ENCODE assay signal across 11 mouse cellular contexts in genomic region chr17:40904056-40904597, GRCm38 (mm10). TPM values are rescaled to one million over a fixed set of nuclear protein-coding genes. Genes with fewer than 3 reads are reported as not detected.
DNase-seq lines count a peak whose midpoint lies in the region; ATAC-seq and TF ChIP-seq lines count a peak whose summit lies in the region.
"Had no signal": no experiment of that assay in that cellular context is flagged by ENCODE, and none has a peak within 500 bp of the region (broad histone marks: within the 10 kb centered on the region; RNA-seq: fewer than 3 reads in every experiment).

No protein-coding gene starts in this region.

- peak overlapping the region; percentile 30; the same call in 1 of the 2 replicates for H3K4me3 ChIP-seq in forebrain, embryonic 10.5 days
- H3K4me3 ChIP-seq in forebrain, embryonic 16.5 days (replicated peaks; ENCODE audit: low read length): no peak overlapping the region
- H3K4me3 ChIP-seq in hindbrain, postnatal 0 days (ENCODE audit: low read length): no peak overlapping the region
- H3K4me3 ChIP-seq in layer of hippocampus, adult 2 months: no peak overlapping the region

- no peak for ATAC-seq in forebrain, embryonic 16.5 days
- ATAC-seq in hindbrain, postnatal 0 days: peak; percentile 36
- no peak for ATAC-seq in megakaryocyte, adult 5-6 weeks (ENCODE audit: poor library complexity, severe bottlenecking)

- H3K27ac ChIP-seq in forebrain, embryonic 10.5 days: no peak overlapping the region
- H3K27ac ChIP-seq in forebrain, embryonic 16.5 days (ENCODE audit: low read length): no peak overlapping the region
- no peak overlapping the region for H3K27ac ChIP-seq in hindbrain, postnatal 0 days
- H3K27ac ChIP-seq in layer of hippocampus, adult 2 months: no peak overlapping the region

- no peak for TF ChIP-seq CTCF in hindbrain, postnatal 0 days (IDR thresholded peaks at IDR 0.05; ENCODE audit: low read depth)
- no peak for TF ChIP-seq CTCF in layer of hippocampus, adult 2 months (conservative IDR thresholded peaks at IDR 0.05)

- no peaks in the 10 kb centered on the region for H3K36me3 ChIP-seq in forebrain, embryonic 10.5 days (replicated peaks)
- H3K36me3 ChIP-seq in forebrain, embryonic 16.5 days (ENCODE audit: control insufficient read depth, insufficient read depth): no peaks in the 10 kb centered on the region
- no peaks in the 10 kb centered on the region for H3K36me3 ChIP-seq in hindbrain, postnatal 0 days (ENCODE audit: insufficient read depth, low read length)

- H3K9ac ChIP-seq in forebrain, embryonic 16.5 days (replicated peaks; ENCODE audit: low read depth, low read length): no peak overlapping the region
- no peak overlapping the region for H3K9ac ChIP-seq in hindbrain, postnatal 0 days (replicated peaks; ENCODE audit: low read length)

- H3K9me3 ChIP-seq in forebrain, embryonic 10.5 days: no peaks in the 10 kb centered on the region
- no peaks in the 10 kb centered on the region for H3K9me3 ChIP-seq in forebrain, embryonic 16.5 days (ENCODE audit: control insufficient read depth, low read length)
- no peaks in the 10 kb centered on the region for H3K9me3 ChIP-seq in hindbrain, postnatal 0 days (ENCODE audit: low read length)
- H3K9me3 ChIP-seq: megakaryocyte, embryonic 14.5 days had no signal

- DNase-seq in forebrain, embryonic 10.5 days (ENCODE audit: extremely low spot score, low spot score): no peak
- DNase-seq in retina, postnatal 1 day: peak; percentile 7
- DNase-seq in retina, embryonic 14.5 days (ENCODE audit: low spot score): no peak
- peak; percentile 4 for DNase-seq in hindbrain, postnatal 0 days (ENCODE audit: low spot score)
- no peak for DNase-seq in spleen, adult 12 weeks (ENCODE audit: low spot score)
- DNase-seq in layer of hippocampus, adult 2 months (ENCODE audit: low spot score in 2 of 2): no peak
- DNase-seq: B cell, adult 2 months; kidney, adult 18-20 months had no signal

- H3K27me3 ChIP-seq in forebrain, embryonic 10.5 days (ENCODE audit: poor library complexity, severe bottlenecking): no peaks in the 10 kb centered on the region
- no peaks in the 10 kb centered on the region for H3K27me3 ChIP-seq in forebrain, embryonic 16.5 days (replicated peaks; ENCODE audit: control insufficient read depth, insufficient read depth, low read length)
- no peaks in the 10 kb centered on the region for H3K27me3 ChIP-seq in hindbrain, postnatal 0 days (ENCODE audit: insufficient read depth, low read length)

- WGBS in forebrain, embryonic 10.5 days: 11% methylated on average over 11 of the region's 11 CpGs
- 11% methylated on average over 11 of the region's 11 CpGs for WGBS in forebrain, embryonic 16.5 days
- 5% methylated on average over 11 of the region's 11 CpGs for WGBS in hindbrain, postnatal 0 days

- peaks cover 12% of the 10 kb centered on the region for H3K4me1 ChIP-seq in forebrain, embryonic 10.5 days
- no peaks in the 10 kb centered on the region for H3K4me1 ChIP-seq in forebrain, embryonic 16.5 days (replicated peaks; ENCODE audit: control insufficient read depth, insufficient read depth, low read length)
- no peaks in the 10 kb centered on the region for H3K4me1 ChIP-seq in hindbrain, postnatal 0 days (ENCODE audit: insufficient read depth, low read length)

- no peak overlapping the region for H3K4me2 ChIP-seq in forebrain, embryonic 16.5 days (ENCODE audit: low read length)
- H3K4me2 ChIP-seq in hindbrain, postnatal 0 days (ENCODE audit: low read depth, low read length): peak overlapping the region; percentile 48

RNA-seq across cellular contexts. Expression of gene Glyatl3, which starts 10.0 kb away (rescaled TPM):
- polyA plus RNA-seq in forebrain, embryonic 10.5 days (2016; fragmentation: Nextera tagmentation; extraction: Ambion mirVana): 0.21 and 0.29 TPM in 2 replicates
- not detected in 2 replicates for polyA plus RNA-seq in forebrain, embryonic 16.5 days (2015; fragmentation: Nextera tagmentation; extraction: Ambion mirVana)
- not detected in 2 replicates for total RNA-seq in hindbrain, postnatal 0 days (2014; rRNA removed)
- polyA plus RNA-seq in hindbrain, postnatal 0 days (2015; fragmentation: Nextera tagmentation; extraction: Ambion mirVana): not detected in 2 replicates
- not detected for total RNA-seq in layer of hippocampus, adult 2 months (2021)
- not detected in 2 replicates for total RNA-seq in megakaryocyte, adult 5-6 weeks (2015)
- total RNA-seq in megakaryocyte, adult 5-6 weeks (2017): not detected in 2 replicates

RNA-seq across cellular contexts. Expression of gene 9130008F23Rik, which starts 23.8 kb away (rescaled TPM):
- polyA plus RNA-seq in forebrain, embryonic 10.5 days (2016; fragmentation: Nextera tagmentation; extraction: Ambion mirVana): 1.0 and 1.1 TPM in 2 replicates
- polyA plus RNA-seq in forebrain, embryonic 16.5 days (2015; fragmentation: Nextera tagmentation; extraction: Ambion mirVana): 0.49 and 0.52 TPM in 2 replicates
- total RNA-seq in hindbrain, postnatal 0 days (2014; rRNA removed): 1.2 and 1.9 TPM in 2 replicates
- 0.89 TPM in 2 replicates for polyA plus RNA-seq in hindbrain, postnatal 0 days (2015; fragmentation: Nextera tagmentation; extraction: Ambion mirVana)
- under 1 TPM in 1 of 2 experiments, not detected in 1; 0.23 TPM for total RNA-seq in layer of hippocampus, adult 2 months (2021)
- total RNA-seq in megakaryocyte, adult 5-6 weeks (2015): 1.7 and 2.2 TPM in 2 replicates
- total RNA-seq in megakaryocyte, adult 5-6 weeks (2017): 1.5 and 2.9 TPM in 2 replicates

RNA-seq across cellular contexts. Expression of gene Mut, which starts 30.4 kb away (rescaled TPM):
- 28.7 and 29.9 TPM in 2 replicates for polyA plus RNA-seq in forebrain, embryonic 10.5 days (2016; fragmentation: Nextera tagmentation; extraction: Ambion mirVana)
- 20.8 and 25.5 TPM in 2 replicates for polyA plus RNA-seq in forebrain, embryonic 16.5 days (2015; fragmentation: Nextera tagmentation; extraction: Ambion mirVana)
- total RNA-seq in hindbrain, postnatal 0 days (2014; rRNA removed): 12.3 and 12.8 TPM in 2 replicates
- polyA plus RNA-seq in hindbrain, postnatal 0 days (2015; fragmentation: Nextera tagmentation; extraction: Ambion mirVana): 19.8 and 23.9 TPM in 2 replicates
- total RNA-seq in layer of hippocampus, adult 2 months (2021): 10 to 100 TPM; 48.9 to 50.7 TPM
- total RNA-seq in megakaryocyte, adult 5-6 weeks (2015): 9.7 and 12.3 TPM in 2 replicates
- total RNA-seq in megakaryocyte, adult 5-6 weeks (2017): 17.6 and 18.6 TPM in 2 replicates

RNA-seq across cellular contexts. Expression of gene Cenpq, which starts 30.7 kb away (rescaled TPM):
- 40.2 and 44.5 TPM in 2 replicates for polyA plus RNA-seq in forebrain, embryonic 10.5 days (2016; fragmentation: Nextera tagmentation; extraction: Ambion mirVana)
- polyA plus RNA-seq in forebrain, embryonic 16.5 days (2015; fragmentation: Nextera tagmentation; extraction: Ambion mirVana): 15.7 and 18.9 TPM in 2 replicates
- 4.1 and 4.7 TPM in 2 replicates for total RNA-seq in hindbrain, postnatal 0 days (2014; rRNA removed)
- polyA plus RNA-seq in hindbrain, postnatal 0 days (2015; fragmentation: Nextera tagmentation; extraction: Ambion mirVana): 12.4 and 13.7 TPM in 2 replicates
- 1 to 10 TPM; 3.9 to 4.0 TPM for total RNA-seq in layer of hippocampus, adult 2 months (2021)
- total RNA-seq in megakaryocyte, adult 5-6 weeks (2015): 36.4 and 36.6 TPM in 2 replicates
- 50.7 and 51.3 TPM in 2 replicates for total RNA-seq in megakaryocyte, adult 5-6 weeks (2017)

Comparison
In these comparisons a context has a peak if more than half of its experiments do, and no peak if none do; other contexts are left out.
1. DNase-seq: peak in retina, postnatal 1 day (single experiment) and hindbrain, postnatal 0 days (single experiment); none in forebrain, embryonic 10.5 days (single experiment), retina, embryonic 14.5 days (single experiment), spleen, adult 12 weeks (single experiment) and layer of hippocampus, adult 2 months (0 of 2).